Mouse (Mus musculus): ENCODE measurements around the gene Usp54.

DNA sequence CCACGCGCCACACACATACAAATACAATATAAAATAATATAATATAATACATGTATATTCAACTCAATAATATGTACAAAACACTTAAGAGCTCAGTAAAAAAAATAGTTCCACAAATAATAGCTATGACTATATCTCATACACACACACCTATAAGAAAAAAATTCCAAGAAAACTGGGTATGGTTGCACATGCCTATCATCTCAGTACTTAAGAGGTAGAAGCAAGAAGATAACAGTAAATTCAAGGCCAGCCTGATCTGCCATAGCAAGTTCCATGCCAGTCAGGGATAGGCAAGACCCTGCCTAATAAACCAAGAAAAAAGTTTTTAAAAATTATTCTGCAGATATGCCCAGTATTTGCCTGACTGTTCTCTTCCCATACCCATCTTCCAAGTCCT lies 25.8 kb downstream of the Usp54 start:
- TF ChIP-seq GATA1 (IDR thresholded peaks at IDR 0.05; ENCODE audit: low read length) (no peak), TAL1 (IDR thresholded peaks at IDR 0.05; ENCODE audit: low read length) (no peak)
